Mouse (Mus musculus) mouse embryonic stem cell (cell line): ENCODE data around the gene Akap5.

Experiments
- in situ Hi-C, 2 experiments: fragments of 300-500 bp; cut with MboI; formaldehyde crosslinking; loops; 1 replicate in 1 of 2; 3 replicates in 1 of 2; pipeline ENCODE4 v1.14.3; 2019 to 2020; ENCODE audit warnings: low sequenced_read_pairs in 2 of 2, low pct_unique_long_range_greater_than_20kb in 1 of 2, mixed read lengths in 1 of 2; ENCODE audit not compliant: unreplicated experiment in 1 of 2

Akap5 gene

DNA sequence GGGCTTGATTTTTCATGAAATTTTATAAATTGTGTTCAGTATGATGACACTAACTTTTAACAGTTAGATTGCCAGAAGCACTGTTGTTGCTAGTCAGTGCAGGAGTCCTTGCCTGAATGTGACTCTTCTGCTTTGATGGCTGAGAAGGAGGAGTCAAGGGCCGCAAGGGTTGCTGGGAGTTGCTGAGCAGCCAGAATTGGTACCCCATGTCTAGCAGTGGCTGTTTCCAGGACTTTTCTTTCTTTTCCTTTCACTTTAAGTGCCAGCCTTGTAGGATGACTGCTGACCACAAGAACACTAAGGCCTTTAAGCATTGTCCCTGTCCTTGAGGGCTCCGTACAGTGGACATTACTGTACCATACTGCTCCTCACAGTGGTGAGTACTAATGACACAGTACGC lies 53.0 kb downstream of the Akap5 start:
- in situ Hi-C loops = no loop called here

DNA sequence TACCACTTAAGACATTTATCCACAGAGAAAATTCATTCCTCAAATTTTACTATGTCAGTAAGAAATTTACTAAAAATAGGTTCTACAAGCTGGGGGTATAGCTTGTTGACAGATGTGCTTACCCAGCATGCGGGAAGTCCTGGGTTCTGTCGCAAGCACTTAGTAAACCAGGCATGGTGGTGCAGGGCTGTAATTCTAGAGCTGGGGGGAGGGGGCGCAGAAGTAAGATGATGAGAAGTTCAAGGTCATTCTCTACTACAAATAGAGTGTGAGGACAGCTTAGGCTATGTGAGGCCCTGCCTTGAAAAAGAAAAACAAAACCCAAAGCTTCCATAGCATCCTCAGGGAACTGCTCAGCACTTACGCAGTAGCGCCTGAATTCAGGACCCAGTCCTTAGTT lies 53.9 kb downstream of the Akap5 start:
- in situ Hi-C loops = no loop called here

DNA sequence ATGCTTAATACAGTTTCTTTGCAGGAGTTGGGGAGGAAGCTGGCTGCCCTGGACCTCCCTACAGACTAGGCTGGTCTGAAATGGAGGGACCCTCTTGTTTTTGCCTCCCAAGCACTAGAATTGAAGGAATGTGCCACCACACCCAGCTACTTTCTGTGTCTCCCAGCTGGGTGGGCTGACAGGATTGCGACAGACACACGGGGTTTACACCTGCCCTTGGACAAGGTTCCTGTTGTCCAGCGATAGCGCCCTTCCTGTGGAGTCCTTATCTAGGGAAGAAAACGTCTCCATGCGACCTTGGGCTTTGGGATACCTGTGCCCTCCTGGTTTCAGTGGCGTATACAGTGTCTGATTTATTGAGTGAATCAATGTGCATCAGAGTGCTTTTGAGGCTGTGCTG lies 55.5 kb downstream of the Akap5 start:
- in situ Hi-C loops = no loop called here
